Mouse (Mus musculus): Measurements from ENCODE around the gene Lypd5. TPM values are rescaled to one million over a fixed set of nuclear protein-coding genes. Genes with fewer than 3 reads are reported as not detected.

Lypd5 gene
- total RNA-seq (2015) (not detected in 2 replicates), total RNA-seq (2017) (not detected in 2 replicates)

- ATAC-seq (replicated peaks; ENCODE audit: poor library complexity) = no peak
Measured at GRCm38 (mm10) chr7:24348896-24349295, at the start of gene Lypd5. Gene Lypd5 (plus strand): TSS chr7:24349196.

DNA sequence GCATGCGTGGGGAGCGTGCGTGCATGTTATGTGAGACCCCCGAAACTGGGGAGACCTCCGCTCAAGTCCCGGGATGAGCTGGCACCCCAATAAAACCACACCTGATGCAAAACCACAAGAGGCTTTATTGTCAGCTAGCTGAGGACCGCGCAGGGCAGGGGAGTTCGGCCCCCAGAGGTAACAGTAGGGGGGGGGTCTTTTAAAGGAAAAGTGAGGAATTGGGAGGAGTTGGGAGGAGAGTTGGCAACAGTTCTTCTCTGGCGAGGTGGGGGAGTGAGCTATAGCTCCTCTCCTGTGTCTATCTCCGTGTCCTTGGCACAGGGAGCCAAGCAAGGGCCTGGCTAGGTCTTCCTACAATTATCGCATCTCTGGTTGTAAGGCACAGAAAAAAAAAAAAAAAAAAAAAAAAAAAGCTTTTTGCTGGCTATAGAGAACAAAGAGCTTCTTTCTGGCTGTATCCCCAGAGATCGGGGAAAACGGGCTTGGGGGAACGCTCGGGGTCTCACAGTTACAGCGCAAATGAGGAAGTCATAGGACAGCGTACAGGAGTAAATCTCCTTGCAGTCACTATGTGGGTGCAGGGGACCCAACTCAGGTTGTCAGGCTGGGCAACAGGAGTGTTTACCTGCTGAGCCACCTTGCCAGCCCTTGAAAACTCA lies 49.0 kb upstream of the Lypd5 start:
- ATAC-seq (replicated peaks; ENCODE audit: poor library complexity) = 0 out of 2 replicates have a peak, but pooled peaks have one; percentile 20

DNA sequence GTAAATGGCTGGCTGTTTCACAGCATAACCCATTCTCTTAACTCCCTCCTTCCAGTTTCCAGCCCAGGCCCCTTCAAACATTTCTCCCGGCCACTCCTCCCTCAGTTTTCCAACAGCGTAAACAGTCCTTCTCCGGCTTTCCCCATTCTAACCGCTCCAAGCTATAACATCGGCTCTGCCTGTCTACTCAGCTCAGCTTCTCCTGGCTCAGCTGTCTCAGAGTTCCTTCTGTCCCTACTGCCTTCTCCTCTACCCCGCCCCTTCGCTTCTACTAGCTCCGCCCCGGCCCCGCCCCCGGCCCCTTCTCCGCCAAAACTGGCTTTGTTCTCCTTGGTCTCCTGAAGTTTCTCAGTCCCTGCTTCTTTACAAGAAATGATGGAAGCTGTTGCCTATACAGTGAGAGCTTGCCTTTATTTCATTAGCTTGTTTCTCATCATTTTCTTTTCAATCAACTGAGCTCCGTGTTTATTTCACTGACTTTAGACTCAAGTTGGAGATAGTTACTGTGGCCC lies 48.2 kb upstream of the Lypd5 start, which contains the start of gene Zfp61:
Zfp61 (minus strand) TSS at position 462 of the 512 bp plus-strand sequence.
- ATAC-seq (replicated peaks; ENCODE audit: poor library complexity) = peak; percentile 75

DNA sequence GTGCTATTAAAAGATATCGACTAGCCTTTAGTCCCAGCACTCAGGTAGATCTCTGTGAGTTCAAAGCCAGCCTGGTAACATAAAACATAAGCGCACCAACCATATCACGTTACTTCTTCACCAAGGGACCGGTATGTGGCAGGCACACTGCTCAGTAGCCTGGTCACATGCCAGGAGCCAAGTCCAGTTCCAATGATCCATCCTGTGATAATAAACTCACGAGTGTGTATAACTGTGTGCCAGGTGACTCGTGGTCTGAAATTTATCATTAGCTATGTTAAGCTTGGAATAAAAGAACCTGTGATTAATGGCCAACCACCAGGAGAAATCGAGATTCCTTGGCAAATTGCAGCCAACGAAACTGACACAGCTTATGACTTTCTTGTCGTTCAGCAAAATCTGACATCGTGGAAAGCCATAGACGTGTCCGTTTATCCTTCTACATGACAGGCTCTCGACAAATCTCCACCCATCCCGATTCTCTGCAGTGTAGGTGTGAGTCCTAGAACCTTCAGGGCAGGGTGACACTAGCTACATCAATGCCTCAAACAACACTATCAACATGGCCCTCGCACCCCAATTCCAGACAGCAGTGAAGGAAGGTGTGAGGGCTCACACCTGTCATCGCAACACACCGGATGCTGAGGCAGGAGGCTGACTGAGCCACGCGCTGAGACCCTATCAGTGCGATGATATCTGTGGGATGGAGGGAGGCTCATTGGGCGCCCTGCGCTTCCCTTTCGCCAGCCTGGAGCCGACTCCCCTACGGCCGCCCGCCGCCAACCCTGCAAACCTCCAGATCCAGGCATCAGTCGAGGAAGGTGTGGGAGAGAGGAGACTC lies 33.0 kb upstream of the Lypd5 start:
- ATAC-seq (replicated peaks; ENCODE audit: poor library complexity) = peak; percentile 60

GRCm38 (mm10) chr7:24316567-24317092 lies 32.4 kb upstream of the Lypd5 start, which contains the start of gene Zfp94:
Gene Zfp94 (minus strand): TSS chr7:24316666.
- ATAC-seq (replicated peaks; ENCODE audit: poor library complexity) = peak; percentile 95

DNA sequence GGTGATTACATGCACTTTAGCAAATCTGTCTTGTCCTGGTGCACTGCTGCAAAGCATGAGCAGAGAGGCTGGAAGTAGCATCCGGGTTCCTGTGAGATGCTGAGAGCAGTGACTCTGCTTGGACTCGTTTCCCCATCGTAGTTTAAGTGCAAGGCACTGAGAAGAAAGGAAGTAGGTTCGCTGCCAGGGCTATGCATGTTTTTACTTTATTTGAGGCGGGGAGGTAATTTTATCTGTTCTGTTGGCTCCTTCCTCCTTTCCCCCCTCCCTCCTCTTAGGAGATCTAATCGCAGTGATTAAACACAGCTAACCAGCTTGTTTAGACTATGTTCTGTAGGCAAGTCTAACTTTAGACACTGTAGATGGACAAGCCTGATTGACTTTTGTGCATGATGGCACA lies 30.1 kb upstream of the Lypd5 start:
- ATAC-seq (replicated peaks; ENCODE audit: poor library complexity) = no peak

GRCm38 (mm10) chr7:24322593-24322992 lies 26.4 kb upstream of the Lypd5 start:
- ATAC-seq (replicated peaks; ENCODE audit: poor library complexity) = peak; percentile 72

GRCm38 (mm10) chr7:24325197-24325596 lies 23.8 kb upstream of the Lypd5 start:
- no peak for ATAC-seq (replicated peaks; ENCODE audit: poor library complexity)

- no peak for ATAC-seq (replicated peaks; ENCODE audit: poor library complexity)
Measured at GRCm38 (mm10) chr7:24325675-24326128, 23.3 kb upstream of the Lypd5 start.

- ATAC-seq (replicated peaks; ENCODE audit: poor library complexity) = no peak
Measured at GRCm38 (mm10) chr7:24326273-24327135, 22.5 kb upstream of the Lypd5 start.

GRCm38 (mm10) chr7:24327281-24327975 lies 21.6 kb upstream of the Lypd5 start:
- ATAC-seq (replicated peaks; ENCODE audit: poor library complexity) = peak; percentile 31; the same call in 1 of the 2 replicates

- ATAC-seq (replicated peaks; ENCODE audit: poor library complexity) = peak; percentile 46
Measured at GRCm38 (mm10) chr7:24333304-24333986, 15.6 kb upstream of the Lypd5 start, which contains the start of gene Tescl. Gene Tescl (minus strand): TSS chr7:24333936.

DNA sequence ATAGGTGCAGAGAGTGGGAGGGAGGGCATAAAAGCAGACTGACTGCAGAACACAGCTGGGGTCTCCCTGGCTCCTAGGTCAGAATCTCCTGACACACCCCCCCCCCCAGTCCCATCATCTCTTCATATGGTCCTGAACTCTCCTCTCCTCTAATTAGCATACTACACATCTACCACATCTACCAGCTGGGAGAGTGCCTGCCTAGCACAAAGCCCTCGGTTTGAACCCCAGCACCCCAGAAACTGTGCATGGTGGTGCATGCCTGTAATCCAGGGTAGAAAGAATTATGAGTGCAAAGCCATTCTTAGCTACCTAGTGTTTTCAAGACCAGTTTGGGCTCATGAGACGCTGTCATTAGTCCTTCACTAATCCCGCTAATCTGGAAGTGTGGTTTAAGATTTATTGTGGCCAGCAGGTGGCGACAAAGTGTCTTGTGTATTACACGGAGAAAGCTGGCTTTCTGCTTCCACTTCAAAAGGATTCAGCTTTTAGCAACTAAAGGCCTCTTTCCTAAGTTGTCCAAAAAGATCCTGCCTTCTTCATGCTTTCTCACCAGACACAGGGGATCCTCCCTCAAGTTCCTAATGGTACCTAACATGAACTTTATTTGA lies 13.2 kb upstream of the Lypd5 start:
- peak; percentile 81 for ATAC-seq (replicated peaks; ENCODE audit: poor library complexity)

- no peak for ATAC-seq (replicated peaks; ENCODE audit: poor library complexity)
Measured at GRCm38 (mm10) chr7:24338241-24338640, 10.8 kb upstream of the Lypd5 start.

GRCm38 (mm10) chr7:24343701-24344272 lies 5.2 kb upstream of the Lypd5 start:
- ATAC-seq (replicated peaks; ENCODE audit: poor library complexity) = no peak

DNA sequence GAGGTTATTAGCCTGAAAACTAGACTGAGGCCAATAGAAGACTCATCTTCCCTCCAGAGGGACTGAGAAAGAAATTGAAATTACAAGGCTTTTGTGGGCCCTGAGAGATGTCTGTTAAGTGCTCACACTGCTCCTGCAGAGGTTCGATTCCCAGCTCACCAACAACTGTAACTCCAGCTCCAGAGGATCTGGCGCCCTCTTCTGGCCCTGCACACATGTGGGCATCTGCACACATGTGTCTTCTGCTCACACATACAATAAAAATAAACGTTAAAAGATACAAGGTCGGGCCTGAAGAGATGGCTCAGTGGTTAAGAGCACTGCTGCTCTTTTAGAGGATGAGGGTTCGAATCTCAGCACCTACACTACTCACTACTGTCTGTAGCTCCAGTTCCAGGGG lies 2.6 kb upstream of the Lypd5 start:
- ATAC-seq (replicated peaks; ENCODE audit: poor library complexity) = no peak

DNA sequence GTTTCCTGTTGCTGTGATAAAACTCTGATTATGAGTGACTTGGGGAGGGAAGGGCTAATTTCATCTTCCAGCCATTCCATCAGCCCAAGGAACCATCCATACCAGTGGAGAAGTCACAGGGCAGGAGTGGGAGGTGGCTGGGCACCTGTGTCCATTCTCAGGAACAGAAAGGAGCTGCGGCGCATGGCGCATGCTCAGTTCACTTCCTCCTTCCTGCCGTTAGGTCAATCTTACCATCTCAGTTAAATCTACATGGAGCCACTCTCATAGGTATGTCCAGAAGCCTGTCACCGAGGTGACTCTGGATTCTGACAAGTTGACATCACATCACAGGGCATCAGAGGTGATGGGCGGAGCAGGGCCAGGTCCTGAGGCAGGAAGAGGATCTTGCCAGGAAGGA lies 6.7 kb downstream of the Lypd5 start:
- no peak for ATAC-seq (replicated peaks; ENCODE audit: poor library complexity)

- ATAC-seq (replicated peaks; ENCODE audit: poor library complexity) = no peak
Measured at GRCm38 (mm10) chr7:24356081-24356480, 7.1 kb downstream of the Lypd5 start.
